Mouse (Mus musculus) megakaryocyte, embryonic 14.5 days (primary cell): ENCODE data around the gene Zbtb17. TPM values are rescaled to one million over a fixed set of nuclear protein-coding genes. Genes with fewer than 3 reads are reported as not detected.
A peak's percentile ranks its signal among the peaks of the same experiment; 100 is the strongest.

Source experiments
- H3K27me3 ChIP-seq: replicated peaks from 2 replicates; pipeline ENCODE3; 2012; ENCODE audit warnings: inconsistent platforms
- H3K36me3 ChIP-seq: replicated peaks from 2 replicates; pipeline ENCODE3; 2012; ENCODE audit warnings: low read length, inconsistent platforms, mixed read lengths
- H3K4me1 ChIP-seq: 2 replicates; pipeline ENCODE4 v1.6.1; 2012; ENCODE audit warnings: inconsistent platforms
- H3K4me3 ChIP-seq: replicated peaks from 2 replicates; pipeline ENCODE3; 2012; ENCODE audit warnings: moderate library complexity, mild to moderate bottlenecking, inconsistent platforms
- H3K9me3 ChIP-seq: 2 replicates; pipeline ENCODE4 v1.6.1; 2012; ENCODE audit warnings: inconsistent platforms
- FLI1 ChIP-seq: IDR thresholded peaks from 2 replicates; pipeline ENCODE4 v1.6.1; 2012; ENCODE audit warnings: low read length, inconsistent platforms, mixed read lengths
- GATA1 ChIP-seq: IDR thresholded peaks from 3 replicates; pipeline ENCODE4 v1.6.1; 2012; ENCODE audit warnings: mixed read lengths, low read length, inconsistent platforms, borderline replicate concordance
- polyA plus RNA-seq: library from polyadenylated mRNA; stranded (reverse); fragments of >175 nt; gene quantifications from 2 replicates; pipeline ENCODE4 v1.2.3, GENCODE M21; 2012; ENCODE audit warnings: low replicate concordance; ENCODE audit not compliant: insufficient read depth

Gene Zbtb17
- polyA plus RNA-seq, 1 experiment: 32.4 TPM

- H3K4me3 ChIP-seq: peak overlapping the region; percentile 38
- no peak for TF ChIP-seq FLI1
- no peak for TF ChIP-seq GATA1
- H3K27me3 ChIP-seq: peaks cover 81% of the 10 kb centered on the region
- no peaks in the 10 kb centered on the region for H3K9me3 ChIP-seq
- H3K4me1 ChIP-seq: peaks cover 13% of the 10 kb centered on the region
- H3K36me3 ChIP-seq: no peaks in the 10 kb centered on the region
These were observed 18.7 kb upstream of the Zbtb17 start for GRCm38 (mm10) chr4:141425484-141426479.

GRCm38 (mm10) chr4:141426796-141427745 is 17.4 kb upstream of the Zbtb17 start:
- Histone ChIP-seq H3K4me3 (no peak overlapping the region), H3K4me1 (peaks cover 25% of the 10 kb centered on the region), H3K36me3 (no peaks in the 10 kb centered on the region), H3K27me3 (peaks cover 68% of the 10 kb centered on the region), H3K9me3 (no peaks in the 10 kb centered on the region)
- TF ChIP-seq GATA1: no peak
- no peak for TF ChIP-seq FLI1

- peaks cover 25% of the 10 kb centered on the region for H3K4me1 ChIP-seq
- TF ChIP-seq GATA1 (no peak), FLI1 (no peak)
- H3K36me3 ChIP-seq: no peaks in the 10 kb centered on the region
- peaks cover 60% of the 10 kb centered on the region for H3K27me3 ChIP-seq
- no peak overlapping the region for H3K4me3 ChIP-seq
- H3K9me3 ChIP-seq: no peaks in the 10 kb centered on the region
These were observed 16.5 kb upstream of the Zbtb17 start for GRCm38 (mm10) chr4:141427921-141428320.

GRCm38 (mm10) chr4:141429381-141429780 is 15.1 kb upstream of the Zbtb17 start:
- peaks cover 25% of the 10 kb centered on the region for H3K4me1 ChIP-seq
- H3K27me3 ChIP-seq: peaks cover 52% of the 10 kb centered on the region
- TF ChIP-seq FLI1 (no peak), GATA1 (no peak)
- no peaks in the 10 kb centered on the region for H3K9me3 ChIP-seq
- no peaks in the 10 kb centered on the region for H3K36me3 ChIP-seq
- H3K4me3 ChIP-seq: no peak overlapping the region

- Histone ChIP-seq H3K4me3 (no peak overlapping the region), H3K27me3 (peaks cover 48% of the 10 kb centered on the region), H3K36me3 (no peaks in the 10 kb centered on the region), H3K4me1 (peaks cover 25% of the 10 kb centered on the region), H3K9me3 (no peaks in the 10 kb centered on the region)
- TF ChIP-seq GATA1 (no peak), FLI1 (no peak)
These were observed 14.6 kb upstream of the Zbtb17 start for GRCm38 (mm10) chr4:141429847-141430246.

- H3K4me1 ChIP-seq: peaks cover 19% of the 10 kb centered on the region
- H3K36me3 ChIP-seq: no peaks in the 10 kb centered on the region
- TF ChIP-seq GATA1: no peak
- no peak for TF ChIP-seq FLI1
- H3K4me3 ChIP-seq: peak overlapping the region; percentile 87
- H3K27me3 ChIP-seq: peaks cover 37% of the 10 kb centered on the region
- no peaks in the 10 kb centered on the region for H3K9me3 ChIP-seq
These were observed 13.5 kb upstream of the Zbtb17 start for GRCm38 (mm10) chr4:141430997-141431396.

GRCm38 (mm10) chr4:141432666-141433065 is 11.8 kb upstream of the Zbtb17 start:
- Histone ChIP-seq H3K27me3 (peaks cover 20% of the 10 kb centered on the region), H3K4me1 (peaks cover 18% of the 10 kb centered on the region), H3K9me3 (no peaks in the 10 kb centered on the region), H3K4me3 (no peak overlapping the region), H3K36me3 (no peaks in the 10 kb centered on the region)
- TF ChIP-seq GATA1: no peak
- TF ChIP-seq FLI1: no peak

GRCm38 (mm10) chr4:141433191-141433590 is 11.3 kb upstream of the Zbtb17 start:
- Histone ChIP-seq H3K4me3 (no peak overlapping the region), H3K27me3 (peaks cover 16% of the 10 kb centered on the region), H3K36me3 (no peaks in the 10 kb centered on the region), H3K9me3 (no peaks in the 10 kb centered on the region), H3K4me1 (peaks cover 18% of the 10 kb centered on the region)
- TF ChIP-seq GATA1 (no peak), FLI1 (no peak)

- Histone ChIP-seq H3K4me1 (peaks cover 11% of the 10 kb centered on the region), H3K27me3 (peaks cover 7% of the 10 kb centered on the region), H3K36me3 (no peaks in the 10 kb centered on the region), H3K9me3 (no peaks in the 10 kb centered on the region), H3K4me3 (no peak within 1 kb of the TSS)
- TF ChIP-seq GATA1 (no peak), FLI1 (no peak)
These were observed 8.5 kb upstream of the Zbtb17 start, which contains the start of gene Srarp for GRCm38 (mm10) chr4:141435974-141436373. Gene Srarp (minus strand): TSS chr4:141436105.
